Mouse (Mus musculus) erythroblast, embryonic 14.5 days (primary cell): ENCODE results near the gene Gabrb1.

Source experiments
- GATA1 ChIP-seq: IDR thresholded peaks from 2 replicates; pipeline ENCODE4 v1.6.1; 2012; ENCODE audit warnings: low read length, inconsistent platforms, mixed read lengths
- TAL1 ChIP-seq: IDR thresholded peaks from 3 replicates; pipeline ENCODE4 v1.6.1; 2012; ENCODE audit warnings: low read length, inconsistent platforms, mixed read lengths

- TF ChIP-seq GATA1 (no peak), TAL1 (no peak)
Observed at GRCm38 (mm10) chr5:71955070-71955685, 297.3 kb downstream of the Gabrb1 start.
